Mouse (Mus musculus): Measurements from ENCODE around the gene Nr5a2. TPM values are rescaled to one million over a fixed set of nuclear protein-coding genes. Genes with fewer than 3 reads are reported as not detected.

The Nr5a2 gene
- 4.4 TPM for polyA plus RNA-seq (2014; fragmentation: Illumina TruSeq; extraction: RNeasy Lipid Tissue Mini Kit (QIAGEN cat#74804); ENCODE audit: low read depth, low replicate concordance)

DNA sequence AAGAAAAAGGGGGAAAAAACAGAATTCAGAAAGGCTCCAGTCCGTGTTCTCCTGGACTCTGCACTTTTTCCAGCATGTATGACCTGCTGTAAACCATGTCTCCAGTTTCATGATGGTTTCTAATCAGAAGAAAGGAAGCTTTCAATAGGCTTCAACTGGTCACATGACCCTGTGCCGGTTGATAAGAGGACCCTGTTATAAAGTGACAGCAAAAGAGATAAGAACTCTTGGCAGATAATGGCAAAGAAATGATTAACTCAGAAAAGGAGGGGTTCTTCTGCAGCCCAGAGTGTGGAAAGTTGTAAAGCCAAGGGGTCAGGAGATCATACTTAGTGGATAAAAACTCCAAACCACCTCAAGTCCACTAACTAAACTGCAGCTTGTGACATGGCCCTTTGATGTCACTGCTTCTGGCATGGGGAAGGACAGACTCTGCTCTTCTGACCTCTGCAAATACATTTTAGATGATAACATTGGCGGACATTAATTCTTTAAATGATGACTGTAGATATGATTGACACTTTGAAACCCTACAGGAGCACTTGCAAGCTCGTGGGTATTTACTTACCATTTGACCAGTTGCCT lies at the start of gene Nr5a2:
TSS of gene Nr5a2 (minus strand) at position 21 of the 585 bp plus-strand sequence.

Data from adrenal gland, adult 10 weeks (tissue).